Mouse (Mus musculus) monocyte, adult 2 months (primary cell): ENCODE data around the gene Nkd1.

Experiments
- DNase-seq, 2 experiments: peaks; one replicate each; pipeline ENCODE4 v3.0.0; 2022; ENCODE audit warnings: low spot score in 2 of 2, low read depth in 1 of 2

Gene Nkd1

DNA sequence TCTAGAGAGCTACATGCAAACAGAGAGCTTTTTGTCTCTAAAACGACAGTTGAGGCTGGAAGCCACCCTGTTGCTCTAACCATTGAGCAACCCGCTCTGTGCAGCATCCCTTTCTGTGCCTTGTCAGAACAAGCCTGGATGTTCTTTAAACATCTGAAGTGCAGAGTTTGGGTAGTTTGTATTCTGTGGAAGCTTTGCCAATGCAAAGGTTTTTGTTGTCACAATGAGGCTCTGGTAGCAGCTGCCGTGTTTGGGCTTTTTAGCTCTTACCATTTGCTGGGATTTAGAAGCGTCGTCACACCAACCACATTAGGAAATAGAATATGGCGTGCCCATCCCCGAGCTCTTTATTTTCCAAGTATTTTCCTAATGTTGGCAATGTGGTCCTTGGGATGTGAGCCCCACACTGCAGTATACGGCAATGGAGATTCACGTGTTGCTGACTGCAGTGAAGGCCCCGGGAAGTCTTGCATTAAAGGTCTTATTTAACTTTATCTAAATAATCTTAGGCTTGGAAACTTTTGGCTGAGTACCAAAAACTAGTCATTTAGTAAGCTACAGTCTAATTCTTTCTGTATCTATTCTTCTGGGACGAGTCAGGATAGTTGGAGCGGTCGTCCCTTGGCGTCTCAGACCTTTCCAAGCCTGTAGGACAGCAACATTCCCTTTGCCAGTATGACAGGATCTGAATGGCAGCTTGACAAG is 51.9 kb downstream of the Nkd1 start:
- no peak for DNase-seq

DNA sequence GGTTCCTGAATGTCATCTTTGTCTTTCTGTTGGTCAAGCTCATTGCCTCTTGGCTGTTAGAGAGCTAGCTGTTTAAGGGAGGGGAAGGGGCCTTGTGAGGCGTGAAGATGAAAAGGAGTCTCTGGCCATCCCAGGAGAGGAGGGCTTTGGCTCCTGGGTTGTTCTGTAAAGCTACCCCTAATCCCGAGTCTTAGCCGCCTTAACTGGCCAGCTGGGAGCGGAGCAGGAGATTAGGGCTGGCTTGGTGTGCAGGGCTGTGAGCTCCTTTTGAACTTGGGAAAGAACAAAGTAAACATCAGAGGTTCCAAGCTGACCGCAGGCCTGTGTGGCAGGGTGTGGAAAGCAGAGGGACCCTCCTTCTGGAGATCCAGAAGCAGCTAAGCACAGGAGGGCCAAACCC is 53.8 kb downstream of the Nkd1 start:
- DNase-seq: no peak

DNA sequence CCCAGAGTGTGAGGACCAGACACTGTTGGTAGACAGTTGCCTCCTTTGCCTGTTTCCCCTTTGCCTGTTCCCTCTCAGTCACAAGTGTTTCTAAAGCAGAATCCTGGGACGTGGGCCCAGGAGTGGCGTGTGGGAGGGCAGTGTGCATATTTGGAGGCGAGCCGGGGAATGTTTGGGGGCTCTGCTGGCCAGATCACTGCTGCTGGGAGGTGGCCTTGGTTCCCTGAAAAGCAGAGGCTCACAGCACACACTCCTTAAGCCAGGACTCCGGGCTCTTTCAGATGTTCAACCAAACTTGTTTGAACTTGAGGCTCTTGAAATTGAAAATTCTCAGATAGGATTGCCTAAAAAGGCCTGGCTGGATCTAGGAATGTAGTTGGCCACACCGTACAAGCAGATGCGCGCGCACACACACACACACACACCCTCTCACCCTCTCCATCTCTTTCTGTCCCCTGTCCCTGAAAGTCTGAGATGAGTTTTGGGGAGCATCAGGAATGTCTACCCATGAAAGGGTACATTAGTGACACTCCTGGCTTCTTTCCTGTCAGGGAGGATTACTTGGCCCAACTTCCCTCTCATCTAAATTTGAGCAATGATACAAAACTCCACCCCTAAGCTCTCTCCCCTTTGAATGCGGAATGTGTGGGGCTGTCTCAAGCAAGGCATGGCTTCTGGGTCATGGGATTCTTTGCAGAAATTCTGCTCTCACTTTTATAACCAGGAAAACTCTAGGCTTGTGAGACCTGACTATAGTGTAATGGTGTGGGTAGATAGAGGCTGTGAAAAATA is 55.4 kb downstream of the Nkd1 start:
- no peak for DNase-seq

- no peak for DNase-seq
These were observed 56.5 kb downstream of the Nkd1 start for GRCm38 (mm10) chr8:88577666-88578065.

- DNase-seq: no peak
These were observed 57.4 kb downstream of the Nkd1 start for GRCm38 (mm10) chr8:88578413-88579175.

DNA sequence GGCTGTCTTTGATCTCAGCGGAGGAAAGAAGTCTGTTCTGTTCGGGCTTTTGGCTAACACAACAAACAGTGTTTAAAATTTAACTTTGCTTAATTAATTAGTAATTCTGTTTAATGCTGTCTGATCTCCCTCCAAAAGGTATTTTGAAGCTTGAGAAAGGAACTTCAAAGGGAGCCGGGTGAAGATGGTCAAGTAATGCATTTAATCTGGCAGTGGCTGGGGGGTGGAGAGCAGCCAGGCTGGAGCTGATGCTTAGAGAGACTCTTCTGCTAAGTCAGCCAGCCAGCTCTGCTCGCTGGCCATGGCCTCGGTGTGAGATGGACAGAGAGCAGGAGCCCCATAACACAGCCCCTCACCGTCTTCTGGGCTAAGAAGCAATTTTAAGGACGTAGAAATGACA is 58.1 kb downstream of the Nkd1 start:
- DNase-seq: no peak

DNA sequence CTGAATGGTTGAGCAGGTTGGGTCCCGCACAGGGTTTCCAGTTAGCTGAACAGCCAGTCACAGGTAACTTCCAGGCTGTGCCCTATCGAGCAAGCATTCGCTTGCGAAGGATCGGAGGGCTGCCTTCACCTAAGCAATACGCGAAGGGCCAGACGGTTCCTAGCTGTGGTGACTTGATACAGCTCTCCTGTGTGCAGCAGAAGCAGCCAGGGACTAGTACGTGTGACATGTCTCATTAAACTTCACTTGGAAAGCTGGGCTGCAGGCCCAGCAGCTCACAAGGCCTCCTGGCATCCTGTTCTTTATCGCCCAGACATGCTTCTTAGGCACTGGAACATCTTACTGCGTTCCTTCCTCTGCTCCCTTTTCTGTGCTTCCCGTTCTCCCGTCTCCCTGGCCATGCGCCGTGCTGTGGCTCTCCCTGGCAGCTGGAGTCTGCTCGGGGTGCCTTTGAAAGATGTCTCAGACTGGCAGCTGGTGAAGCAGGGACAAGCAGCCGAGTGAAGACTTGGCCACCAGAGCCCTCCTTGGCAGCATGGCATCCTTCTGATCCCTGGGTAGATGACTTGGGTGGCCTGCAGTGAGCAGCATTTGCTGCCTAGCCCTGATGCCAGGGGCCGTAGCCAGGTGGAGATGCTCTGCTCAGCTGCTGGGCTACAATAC is 58.6 kb downstream of the Nkd1 start:
- DNase-seq: no peak

DNA sequence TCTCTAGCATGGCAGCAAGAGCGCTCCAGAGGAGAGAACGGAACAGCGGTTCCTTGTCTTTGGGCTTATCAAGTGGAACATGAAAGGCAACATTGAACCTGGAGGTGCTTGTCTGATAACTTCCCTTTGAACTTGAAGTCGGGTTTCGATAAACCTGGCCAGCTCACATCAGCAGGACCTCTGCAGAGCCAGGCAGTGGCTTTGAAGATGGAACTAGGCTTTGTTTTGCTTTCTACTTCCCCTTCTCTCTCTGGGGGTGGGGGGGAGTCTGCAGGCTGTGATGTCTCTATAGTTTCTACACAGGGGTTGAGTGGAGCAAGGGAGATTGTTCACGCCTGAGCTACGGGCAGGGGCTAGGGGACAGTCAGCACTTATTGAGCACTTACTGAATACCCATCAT is 59.6 kb downstream of the Nkd1 start:
- no peak for DNase-seq

- DNase-seq: no peak
These were observed 62.7 kb downstream of the Nkd1 start for GRCm38 (mm10) chr8:88583863-88584262.

- no peak for DNase-seq
These were observed 67.2 kb downstream of the Nkd1 start for GRCm38 (mm10) chr8:88588205-88588889.

- no peak for DNase-seq
These were observed 69.1 kb downstream of the Nkd1 start for GRCm38 (mm10) chr8:88590226-88590625.

DNA sequence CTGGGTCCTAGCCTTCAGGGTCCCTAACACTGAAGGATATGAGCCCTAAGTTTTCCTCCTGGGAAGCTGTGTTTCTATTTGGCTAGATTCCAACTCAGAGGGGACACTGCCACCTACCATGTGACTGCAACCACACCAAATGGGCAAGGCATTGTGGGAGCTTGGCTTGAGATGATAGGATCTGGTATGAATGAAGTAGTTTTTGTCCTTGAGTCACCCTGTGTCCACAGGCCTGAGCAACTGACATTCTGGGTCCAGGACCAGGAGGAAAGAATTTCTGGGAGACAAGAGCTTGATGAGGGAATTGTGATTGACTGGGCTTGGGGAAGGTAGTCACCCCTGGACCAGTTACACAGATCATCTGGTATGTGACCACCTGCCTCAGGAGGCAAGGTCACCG is 72.8 kb downstream of the Nkd1 start:
- DNase-seq: no peak

- DNase-seq: no peak
These were observed 74.9 kb downstream of the Nkd1 start for GRCm38 (mm10) chr8:88596042-88596441.

DNA sequence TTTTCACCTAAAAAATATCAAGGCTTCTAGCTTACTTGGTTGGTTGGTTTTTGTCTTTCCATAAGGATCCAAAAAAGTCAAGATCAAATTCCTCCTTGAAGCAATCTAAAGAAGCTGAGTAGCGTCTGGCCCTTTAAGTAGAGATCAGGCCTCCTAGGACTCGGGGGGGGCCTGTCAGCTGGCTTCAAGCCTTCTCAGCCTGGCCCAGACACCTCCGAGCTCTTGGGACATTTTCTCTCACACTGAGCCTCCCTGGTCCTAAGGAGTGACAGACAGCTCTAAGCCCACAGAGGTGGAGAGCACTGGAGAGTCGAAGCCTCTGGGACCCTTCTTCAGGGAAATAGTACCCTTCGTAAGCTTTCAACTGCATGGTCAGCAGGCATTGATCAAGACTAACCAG is 77.4 kb downstream of the Nkd1 start:
- no peak for DNase-seq

- no peak for DNase-seq
These were observed 78.3 kb downstream of the Nkd1 start for GRCm38 (mm10) chr8:88599491-88599890.

DNA sequence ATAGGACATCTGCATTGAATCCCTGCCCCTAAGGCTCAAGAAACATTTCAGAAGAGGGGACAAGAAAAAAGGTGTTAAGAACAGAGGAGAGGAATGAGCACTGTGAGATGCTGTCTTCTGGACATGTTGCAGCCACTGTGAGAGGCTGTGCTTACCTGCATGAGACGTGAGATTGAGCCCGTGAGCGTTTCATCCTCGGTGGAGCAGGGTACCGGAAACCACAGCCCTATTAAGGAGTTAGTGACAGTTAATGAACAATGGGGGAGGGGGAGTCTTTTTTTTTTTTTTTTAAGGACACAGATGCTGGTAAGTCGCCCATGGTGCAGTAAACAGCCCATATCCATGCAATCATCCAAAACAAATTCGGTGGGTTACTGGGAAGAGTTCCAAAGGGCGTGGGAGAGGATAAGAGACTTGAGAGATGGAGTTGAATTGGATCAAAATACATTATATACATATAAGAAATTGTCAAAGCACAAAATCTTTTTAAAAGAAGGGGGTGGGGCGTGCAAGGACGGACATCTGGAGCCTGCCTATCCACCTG is 82.4 kb downstream of the Nkd1 start:
- no peak for DNase-seq

- no peak for DNase-seq
These were observed 83.2 kb downstream of the Nkd1 start for GRCm38 (mm10) chr8:88604065-88605038.

GRCm38 (mm10) chr8:88605361-88606040 is 84.3 kb downstream of the Nkd1 start:
- no peak for DNase-seq

- DNase-seq: no peak
These were observed 87.9 kb downstream of the Nkd1 start for GRCm38 (mm10) chr8:88609036-88609435.
